Mouse (Mus musculus): ENCODE results near the gene Gm17604. TPM values are rescaled to one million over a fixed set of nuclear protein-coding genes. Genes with fewer than 3 reads are reported as not detected.

Gene Gm17604
- polyA plus RNA-seq, 1 experiment from 2014 or later: not detected

Other genes starting within 250 kb of the Gm17604 start
- gene Mospd2, start 24.5 kb downstream of the Gm17604 start, polyA plus RNA-seq (2014; fragmentation: Nextera tagmentation; extraction: Ambion mirVana): 22.0 and 23.7 TPM in 2 replicates
- 8.3 and 10.1 TPM in 2 replicates for gene Fancb, start 24.2 kb downstream of the Gm17604 start, polyA plus RNA-seq (2014; fragmentation: Nextera tagmentation; extraction: Ambion mirVana)

All from intestine, embryonic 14.5 days (tissue).